Mouse (Mus musculus) heart, adult 2 months (tissue): ENCODE data around the gene Vmn1r193.

ENCODE experiments used
- CTCF ChIP-seq: fragments of 200-600 bp; IDR thresholded peaks from 2 replicates; pipeline ENCODE4 v1.8.1; 2022; ENCODE audit warnings: antibody characterized with exemption, mild to moderate bottlenecking, moderate library complexity
- EP300 ChIP-seq: fragments of 200-500 bp; IDR thresholded peaks from 2 replicates; pipeline ENCODE4 v1.6.1; 2011; ENCODE audit warnings: low read depth, low read length, control low read depth; ENCODE audit not compliant: insufficient read depth
- POLR2A ChIP-seq: fragments of 200-500 bp; IDR thresholded peaks from 2 replicates; pipeline ENCODE4 v1.6.1; 2011; ENCODE audit warnings: mild to moderate bottlenecking, low read depth, low read length, control low read depth; ENCODE audit not compliant: insufficient read depth

DNA sequence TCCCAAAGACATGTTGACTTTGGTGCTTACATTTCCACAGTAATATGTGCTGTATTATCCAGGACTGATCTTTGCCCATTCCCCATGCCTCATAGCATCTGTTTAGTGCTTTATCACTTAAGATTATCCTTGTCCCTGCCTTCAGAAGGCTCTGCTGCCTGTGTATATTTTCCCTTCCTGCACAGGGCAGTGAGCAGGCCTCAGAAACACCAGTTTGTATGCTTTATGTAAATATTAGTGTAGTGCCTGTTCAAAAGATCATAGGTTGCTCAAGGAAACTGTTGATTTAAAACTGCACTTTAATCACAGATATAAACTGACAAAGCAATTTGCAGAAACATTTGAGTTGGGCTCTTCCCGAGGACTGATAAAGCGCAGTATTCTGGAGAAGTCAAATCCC lies 33.6 kb downstream of the Vmn1r193 start:
- TF ChIP-seq CTCF, result no peak
- TF ChIP-seq POLR2A, result no peak
- no peak for TF ChIP-seq EP300
